Comparison of ENCODE assay signal across 9 mouse cellular contexts in the genomic region with DNA sequence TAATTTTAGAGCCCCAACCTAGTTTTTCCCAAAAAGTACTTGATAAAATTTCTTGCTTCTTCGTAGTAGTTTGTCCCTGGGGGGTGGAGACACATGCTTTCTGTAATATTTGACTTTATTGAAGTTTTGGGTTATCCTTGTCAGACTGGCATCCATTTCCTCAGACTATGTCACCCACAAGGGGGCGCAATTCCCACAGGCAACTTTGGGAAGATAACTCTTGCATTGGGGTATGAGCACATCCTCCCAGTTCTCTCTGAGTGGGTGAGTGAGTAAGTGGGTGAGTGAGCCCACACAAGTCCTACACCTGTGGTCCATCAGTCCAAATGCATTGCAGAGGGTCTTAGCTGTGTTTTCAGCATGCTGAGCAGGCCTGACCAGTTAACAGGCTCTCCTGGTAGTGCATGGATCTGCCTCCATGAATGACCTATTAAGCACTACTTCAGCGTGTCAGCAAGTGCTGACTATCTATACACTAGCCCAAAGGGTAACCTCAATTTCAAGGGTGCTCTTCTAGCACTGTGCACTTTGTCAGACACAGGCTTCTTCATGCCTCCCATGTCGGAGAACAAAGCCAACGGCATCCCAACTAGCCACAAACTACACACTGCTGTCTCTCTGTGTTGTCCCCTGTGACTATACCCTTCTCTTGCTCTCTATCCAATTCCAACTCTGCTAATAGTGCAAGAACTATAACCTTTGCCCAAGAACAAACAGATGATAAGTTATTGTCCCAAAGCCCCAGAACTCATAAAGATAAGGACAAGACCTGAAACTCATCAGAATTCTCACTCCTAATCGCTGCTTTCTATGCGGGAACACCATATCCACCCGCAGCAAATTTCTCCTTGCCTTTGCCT.
A peak's percentile ranks its signal among the peaks of the same experiment; 100 is the strongest.
DNase-seq lines count a peak whose midpoint lies in the region; ATAC-seq and TF ChIP-seq lines count a peak whose summit lies in the region.
"Had no signal": no experiment of that assay in that cellular context is flagged by ENCODE, and none has a peak within 500 bp of the region (broad histone marks: within the 10 kb centered on the region; RNA-seq: fewer than 3 reads in every experiment).

No protein-coding gene starts in this region.

- WGBS in heart, adult 2 months, result 74% methylated on average over 8 of the region's 8 CpGs
- 61% methylated on average over 8 of the region's 8 CpGs for WGBS in intestine, embryonic 15.5 days
- WGBS in neural tube, embryonic 11.5 days, result 79% methylated on average over 8 of the region's 8 CpGs
- 79% methylated on average over 8 of the region's 8 CpGs for WGBS in hindbrain, embryonic 16.5 days

- H3K27me3 ChIP-seq in heart, adult 2 months (ENCODE audit: control insufficient read depth, insufficient read depth, low read length), result no peaks in the 10 kb centered on the region
- H3K27me3 ChIP-seq in intestine, embryonic 15.5 days (replicated peaks), result no peaks in the 10 kb centered on the region
- no peaks in the 10 kb centered on the region for H3K27me3 ChIP-seq in neural tube, embryonic 11.5 days (ENCODE audit: control insufficient read depth, insufficient read depth, low read length)
- H3K27me3 ChIP-seq in hindbrain, embryonic 16.5 days (replicated peaks; ENCODE audit: control insufficient read depth, insufficient read depth, low read length), result no peaks in the 10 kb centered on the region
- H3K27me3 ChIP-seq: embryonic facial prominence, embryonic 12.5 days had no signal

- H3K9me3 ChIP-seq in intestine, embryonic 15.5 days, result no peaks in the 10 kb centered on the region
- H3K9me3 ChIP-seq in neural tube, embryonic 11.5 days (ENCODE audit: control insufficient read depth, low read length), result no peaks in the 10 kb centered on the region
- no peaks in the 10 kb centered on the region for H3K9me3 ChIP-seq in hindbrain, embryonic 16.5 days (ENCODE audit: control insufficient read depth, low read length)
- H3K9me3 ChIP-seq: embryonic facial prominence, embryonic 12.5 days had no signal

- no peak for TF ChIP-seq EP300 in heart, adult 2 months (IDR thresholded peaks at IDR 0.05; ENCODE audit: insufficient read depth, low read depth, low read length)

- TF ChIP-seq POLR2A in heart, adult 2 months (IDR thresholded peaks at IDR 0.05; ENCODE audit: insufficient read depth, low read depth, low read length), result no peak

- no peak overlapping the region for H3K9ac ChIP-seq in heart, adult 2 months (ENCODE audit: low read depth, low read length)
- no peak overlapping the region for H3K9ac ChIP-seq in intestine, embryonic 15.5 days
- H3K9ac ChIP-seq in neural tube, embryonic 11.5 days (ENCODE audit: low read length), result no peak overlapping the region
- H3K9ac ChIP-seq in hindbrain, embryonic 16.5 days (ENCODE audit: low read depth, low read length), result no peak overlapping the region
- H3K9ac ChIP-seq: embryonic facial prominence, embryonic 12.5 days had no signal

- H3K79me2 ChIP-seq in heart, adult 2 months (replicated peaks; ENCODE audit: control insufficient read depth, insufficient read depth, low read length), result no peaks in the 10 kb centered on the region

- ATAC-seq in intestine, embryonic 15.5 days, result peak; percentile 88
- ATAC-seq in neural tube, embryonic 11.5 days (ENCODE audit: insufficient read depth, low FRiP score, low TSS enrichment), result no peak
- no peak for ATAC-seq in hindbrain, embryonic 16.5 days

- H3K4me2 ChIP-seq in intestine, embryonic 15.5 days (replicated peaks), result 0 out of 2 replicates have a peak overlapping the region, but pooled peaks have one; percentile 28
- no peak overlapping the region for H3K4me2 ChIP-seq in neural tube, embryonic 11.5 days (ENCODE audit: low read depth)
- no peak overlapping the region for H3K4me2 ChIP-seq in hindbrain, embryonic 16.5 days (ENCODE audit: low read length)
- H3K4me2 ChIP-seq: embryonic facial prominence, embryonic 12.5 days had no signal

- H3K4me1 ChIP-seq in heart, adult 2 months (ENCODE audit: control insufficient read depth, insufficient read depth, low read length), result no peaks in the 10 kb centered on the region
- H3K4me1 ChIP-seq in intestine, embryonic 15.5 days (replicated peaks), result no peaks in the 10 kb centered on the region
- H3K4me1 ChIP-seq in neural tube, embryonic 11.5 days (ENCODE audit: control insufficient read depth, insufficient read depth, low read length), result no peaks in the 10 kb centered on the region
- H3K4me1 ChIP-seq in hindbrain, embryonic 16.5 days (ENCODE audit: control insufficient read depth, insufficient read depth, low read depth, low read length), result no peaks in the 10 kb centered on the region
- H3K4me1 ChIP-seq: embryonic facial prominence, embryonic 12.5 days had no signal

- no peaks in the 10 kb centered on the region for H3K36me3 ChIP-seq in heart, adult 2 months (ENCODE audit: control insufficient read depth, insufficient read depth, low read length)
- H3K36me3 ChIP-seq in intestine, embryonic 15.5 days, result no peaks in the 10 kb centered on the region
- H3K36me3 ChIP-seq in neural tube, embryonic 11.5 days (ENCODE audit: control insufficient read depth, insufficient read depth, low read length), result no peaks in the 10 kb centered on the region
- no peaks in the 10 kb centered on the region for H3K36me3 ChIP-seq in hindbrain, embryonic 16.5 days (ENCODE audit: control insufficient read depth, insufficient read depth, low read length)
- H3K36me3 ChIP-seq: embryonic facial prominence, embryonic 12.5 days had no signal

- peak; percentile 21 to 53 for DNase-seq in heart, adult 2 months
- DNase-seq in heart, postnatal 25 days (ENCODE audit: low spot score), result no peak
- DNase-seq in urinary bladder, adult 18-20 months (ENCODE audit: low spot score in 2 of 2), result peak; percentile 7 to 38
- no peak for DNase-seq in urinary bladder, postnatal 10 days (ENCODE audit: low spot score)
- peak; percentile 20 to 34 for DNase-seq in cerebellum, postnatal 36 days
- DNase-seq in neural tube, embryonic 11.5 days (ENCODE audit: low spot score), result peak; percentile 38

- no peak overlapping the region for H3K4me3 ChIP-seq in heart, adult 2 months
- no peak overlapping the region for H3K4me3 ChIP-seq in intestine, embryonic 15.5 days (replicated peaks)
- no peak overlapping the region for H3K4me3 ChIP-seq in neural tube, embryonic 11.5 days (ENCODE audit: low read depth, low read length)
- H3K4me3 ChIP-seq in hindbrain, embryonic 16.5 days (ENCODE audit: low read length), result no peak overlapping the region
- H3K4me3 ChIP-seq: embryonic facial prominence, embryonic 12.5 days had no signal

- intact Hi-C loops in heart, adult 2 months (cut with DNase I), result no loop called here
- intact Hi-C loops in heart, postnatal 25 days (cut with DNase I), result loop anchor here (1.0 kb wide), 1 partner anchor 20 kb away; no protein-coding TSS in a partner anchor

- peak; percentile 79 for TF ChIP-seq CTCF in heart, adult 2 months (IDR thresholded peaks at IDR 0.05)

- H3K27ac ChIP-seq in heart, adult 2 months, result no peak overlapping the region
- H3K27ac ChIP-seq in intestine, embryonic 15.5 days, result peak overlapping the region; percentile 60
- H3K27ac ChIP-seq in neural tube, embryonic 11.5 days (ENCODE audit: low read depth, low read length), result no peak overlapping the region
- H3K27ac ChIP-seq in hindbrain, embryonic 16.5 days (ENCODE audit: low read depth, low read length), result no peak overlapping the region
- H3K27ac ChIP-seq: embryonic facial prominence, embryonic 12.5 days had no signal

Comparison
In these comparisons a context has a peak if more than half of its experiments do, and no peak if none do; other contexts are left out.
1. DNase-seq: peak in heart, adult 2 months (2 of 2), urinary bladder, adult 18-20 months (2 of 2), cerebellum, postnatal 36 days (2 of 2) and neural tube, embryonic 11.5 days (single experiment); none in heart, postnatal 25 days (single experiment) and urinary bladder, postnatal 10 days (single experiment).